Mouse (Mus musculus): Measurements from ENCODE around the gene Arpc3.

GRCm38 (mm10) chr5:122444492-122444891 lies 52.8 kb downstream of the Arpc3 start:
- TF ChIP-seq CTCF (IDR thresholded peaks at IDR 0.05; ENCODE audit: low read depth) (no peak), EP300 (optimal IDR thresholded peaks at IDR 0.05) (no peak)

Data from stomach, postnatal 0 days (tissue).